Mouse (Mus musculus) olfactory bulb, adult 2 months (tissue): ENCODE results near the gene Chga.

ENCODE experiments used
- CTCF ChIP-seq: fragments of 200-500 bp; IDR thresholded peaks from 2 replicates; pipeline ENCODE4 v1.5.1; 2012; ENCODE audit warnings: low read depth, mild to moderate bottlenecking, low read length, moderate library complexity; ENCODE audit not compliant: insufficient read depth
- POLR2A ChIP-seq: fragments of 200-500 bp; IDR thresholded peaks from 2 replicates; pipeline ENCODE4 v1.6.1; 2012; ENCODE audit warnings: mild to moderate bottlenecking, low read depth, low read length, moderate library complexity; ENCODE audit not compliant: insufficient read depth

GRCm38 (mm10) chr12:102514751-102515150 is 40.0 kb upstream of the Chga start:
- TF ChIP-seq CTCF (no peak), POLR2A (no peak)
